Mouse (Mus musculus): ENCODE data around the gene Atox1.

DNA sequence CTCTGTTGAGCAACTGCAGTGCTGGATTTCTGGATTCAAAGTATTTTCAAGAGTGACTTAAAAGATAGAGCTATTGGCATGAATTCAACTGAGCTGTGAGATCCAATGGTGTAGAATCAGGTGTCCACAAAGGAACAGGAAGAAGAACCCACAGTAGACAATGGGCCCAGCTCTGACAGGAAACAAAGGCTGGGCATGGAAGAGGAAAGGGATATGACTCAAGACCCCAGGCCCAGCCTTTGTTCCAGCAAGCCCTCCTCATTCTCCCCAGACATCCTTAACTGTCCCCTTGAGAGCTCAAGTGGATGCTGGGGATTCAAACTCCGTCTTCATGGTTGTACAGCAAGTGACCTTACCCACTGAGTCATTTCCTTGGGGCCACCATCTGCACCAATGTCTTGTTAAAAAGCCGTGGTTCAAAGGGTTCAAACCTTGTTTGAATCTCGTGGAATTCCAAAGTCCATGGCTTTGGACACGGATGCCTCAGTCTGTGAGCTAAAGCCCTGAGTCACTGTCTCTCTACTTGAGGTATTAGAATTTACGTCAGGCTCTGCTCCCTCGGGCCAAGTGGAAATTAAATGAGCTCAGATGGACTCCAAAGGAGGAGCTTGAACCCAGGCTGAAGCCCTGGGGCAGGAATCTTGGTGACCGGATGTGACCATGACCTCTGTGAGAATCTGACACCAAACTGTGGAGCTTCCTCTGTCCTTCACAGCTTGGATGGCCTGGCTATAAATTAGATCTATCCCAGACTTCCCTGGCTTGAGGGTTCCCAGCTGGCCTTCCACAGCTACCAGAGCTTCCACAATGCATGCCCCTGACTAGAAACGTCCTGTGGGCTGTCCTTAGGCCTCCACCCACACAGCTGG, 55.2 kb downstream of the Atox1 start:
- no peak for TF ChIP-seq ZMIZ1 (IDR thresholded peaks at IDR 0.05; ENCODE audit: low read depth, low read length)
- TF ChIP-seq ZC3H11A (IDR thresholded peaks at IDR 0.05; ENCODE audit: low read depth, low read length): no peak
- no peak for TF ChIP-seq CTCF (IDR thresholded peaks at IDR 0.05 in 2 of 3, conservative IDR thresholded peaks at IDR 0.05 in 1 of 3; ENCODE audit: control insufficient read depth in 1 of 3, insufficient read depth in 1 of 3, low read depth in 2 of 3, low read length in 3 of 3, poor library complexity in 1 of 3, severe bottlenecking in 1 of 3)
- no peak for TF ChIP-seq RCOR1 (IDR thresholded peaks at IDR 0.05; ENCODE audit: low read depth, low read length)
- no peak for TF ChIP-seq KAT2A (conservative IDR thresholded peaks at IDR 0.05; ENCODE audit: low read depth, low read length)
- no peak for TF ChIP-seq NELFE (IDR thresholded peaks at IDR 0.05; ENCODE audit: low read depth, low read length)
- TF ChIP-seq USF1 (IDR thresholded peaks at IDR 0.05; ENCODE audit: low read depth, low read length): no peak
- no peak for TF ChIP-seq POLR2A (IDR thresholded peaks at IDR 0.05; ENCODE audit: control insufficient read depth in 1 of 2, insufficient read depth in 1 of 2, low read depth in 1 of 2, low read length in 2 of 2, poor library complexity in 1 of 2)
- no peak for TF ChIP-seq GATA1 (IDR thresholded peaks at IDR 0.05; ENCODE audit: low read depth, low read length)
- no peak for TF ChIP-seq USF2 (IDR thresholded peaks at IDR 0.05; ENCODE audit: borderline replicate concordance in 1 of 2, insufficient read depth in 1 of 2, low read depth in 1 of 2, low read length in 2 of 2)
- TF ChIP-seq SIN3A (IDR thresholded peaks at IDR 0.05; ENCODE audit: low read length): no peak
- TF ChIP-seq GABPA (IDR thresholded peaks at IDR 0.05; ENCODE audit: low read depth, low read length): no peak

Data from MEL (cell line).